Mouse (Mus musculus): ENCODE data around the gene Siah1a. TPM values are rescaled to one million over a fixed set of nuclear protein-coding genes. Genes with fewer than 3 reads are reported as not detected.
A peak's percentile ranks its signal among the peaks of the same experiment; 100 is the strongest.

Gene Siah1a
- polyA plus RNA-seq, 1 experiment from 2014 or later = 26.3 TPM

GRCm38 (mm10) chr8:86749842-86750241 lies 4.1 kb upstream of the Siah1a start:
- H3K4me2 ChIP-seq (replicated peaks; ENCODE audit: low read depth) = no peak overlapping the region
- H3K9me3 ChIP-seq (ENCODE audit: control insufficient read depth) = no peaks in the 10 kb centered on the region
- no peak overlapping the region for H3K27ac ChIP-seq (ENCODE audit: low read depth, low read length)
- H3K36me3 ChIP-seq (ENCODE audit: control insufficient read depth, insufficient read depth) = no peaks in the 10 kb centered on the region
- no peak for ATAC-seq
- H3K4me3 ChIP-seq (ENCODE audit: low read depth, low read length) = no peak overlapping the region
- TF ChIP-seq CTCF (IDR thresholded peaks at IDR 0.05; ENCODE audit: low read depth) = no peak
- H3K27me3 ChIP-seq (replicated peaks; ENCODE audit: control insufficient read depth, insufficient read depth, low read length) = no peaks in the 10 kb centered on the region
- 57% methylated on average over 2 of the region's 2 CpGs for WGBS
- H3K4me1 ChIP-seq (replicated peaks; ENCODE audit: control insufficient read depth, insufficient read depth, low read length) = peaks cover 6% of the 10 kb centered on the region; the same call in 1 of the 2 replicates
- no peak overlapping the region for H3K9ac ChIP-seq (ENCODE audit: low read depth, low read length)

- TF ChIP-seq CTCF (IDR thresholded peaks at IDR 0.05; ENCODE audit: low read depth) = no peak
- Histone ChIP-seq H3K27ac (ENCODE audit: low read depth, low read length) (no peak overlapping the region), H3K4me3 (ENCODE audit: low read depth, low read length) (peak overlapping the region; percentile 92), H3K4me2 (replicated peaks; ENCODE audit: low read depth) (peak overlapping the region; percentile 88), H3K9me3 (ENCODE audit: control insufficient read depth) (no peaks in the 10 kb centered on the region), H3K4me1 (replicated peaks; ENCODE audit: control insufficient read depth, insufficient read depth, low read length) (peaks cover 10% of the 10 kb centered on the region; the same call in 1 of the 2 replicates), H3K9ac (ENCODE audit: low read depth, low read length) (peak overlapping the region; percentile 99; the same call in 1 of the 2 replicates), H3K27me3 (replicated peaks; ENCODE audit: control insufficient read depth, insufficient read depth, low read length) (no peaks in the 10 kb centered on the region), H3K36me3 (ENCODE audit: control insufficient read depth, insufficient read depth) (no peaks in the 10 kb centered on the region)
- no peak for ATAC-seq
- 6% methylated on average over 11 of the region's 11 CpGs for WGBS
Observed at GRCm38 (mm10) chr8:86746511-86746910, 777 bp upstream of the Siah1a start.

DNA sequence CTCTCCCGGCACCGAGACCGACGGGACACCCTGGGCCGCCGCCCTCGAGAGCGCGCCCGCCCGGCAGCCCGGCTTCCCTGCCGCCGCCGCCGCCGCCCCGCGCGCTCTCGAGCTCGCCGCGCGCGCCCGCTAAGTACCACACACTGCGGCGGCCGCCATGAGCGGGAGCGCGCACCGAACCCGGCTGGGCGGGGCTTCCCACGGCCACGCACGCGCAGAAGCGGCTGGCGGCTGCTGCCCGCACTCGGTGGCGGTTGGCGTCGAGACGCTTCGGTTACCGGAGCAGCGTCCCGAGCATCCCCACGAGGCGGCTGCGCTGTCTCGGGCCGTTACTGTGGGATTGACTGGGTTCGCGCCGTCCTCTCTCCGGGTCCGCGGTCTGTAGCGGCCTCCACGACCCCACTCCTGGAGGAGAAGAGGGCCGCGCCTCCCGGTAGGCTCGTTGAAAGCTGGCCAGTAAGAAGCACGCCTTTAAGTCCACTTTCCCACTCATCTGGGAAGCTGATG lies 254 bp upstream of the Siah1a start:
- peak overlapping the region; percentile 88 for H3K4me2 ChIP-seq (replicated peaks; ENCODE audit: low read depth)
- H3K36me3 ChIP-seq (ENCODE audit: control insufficient read depth, insufficient read depth) = no peaks in the 10 kb centered on the region
- peak overlapping the region; percentile 99 for H3K9ac ChIP-seq (ENCODE audit: low read depth, low read length)
- ATAC-seq = peak; percentile 93
- H3K27me3 ChIP-seq (replicated peaks; ENCODE audit: control insufficient read depth, insufficient read depth, low read length) = no peaks in the 10 kb centered on the region
- no peaks in the 10 kb centered on the region for H3K9me3 ChIP-seq (ENCODE audit: control insufficient read depth)
- under 1% methylated on average over 69 of the region's 70 CpGs for WGBS
- H3K4me3 ChIP-seq (ENCODE audit: low read depth, low read length) = peak overlapping the region; percentile 92
- peak overlapping the region; percentile 99 for H3K27ac ChIP-seq (ENCODE audit: low read depth, low read length)
- TF ChIP-seq CTCF (IDR thresholded peaks at IDR 0.05; ENCODE audit: low read depth) = 0 out of 2 replicates have a peak, but pooled peaks have one; percentile 25
- H3K4me1 ChIP-seq (replicated peaks; ENCODE audit: control insufficient read depth, insufficient read depth, low read length) = peaks cover 10% of the 10 kb centered on the region; the same call in 1 of the 2 replicates

GRCm38 (mm10) chr8:86744313-86745220 lies 1.2 kb downstream of the Siah1a start:
- ATAC-seq = no peak
- H3K9ac ChIP-seq (ENCODE audit: low read depth, low read length) = peak overlapping the region; percentile 99
- peaks cover 10% of the 10 kb centered on the region; the same call in 1 of the 2 replicates for H3K4me1 ChIP-seq (replicated peaks; ENCODE audit: control insufficient read depth, insufficient read depth, low read length)
- no peaks in the 10 kb centered on the region for H3K36me3 ChIP-seq (ENCODE audit: control insufficient read depth, insufficient read depth)
- no peak for TF ChIP-seq CTCF (IDR thresholded peaks at IDR 0.05; ENCODE audit: low read depth)
- H3K4me2 ChIP-seq (replicated peaks; ENCODE audit: low read depth) = peak overlapping the region; percentile 88
- peak overlapping the region; percentile 99 for H3K27ac ChIP-seq (ENCODE audit: low read depth, low read length)
- H3K9me3 ChIP-seq (ENCODE audit: control insufficient read depth) = no peaks in the 10 kb centered on the region
- WGBS = 13% methylated on average over 18 of the region's 18 CpGs
- peak overlapping the region; percentile 92 for H3K4me3 ChIP-seq (ENCODE audit: low read depth, low read length)
- no peaks in the 10 kb centered on the region for H3K27me3 ChIP-seq (replicated peaks; ENCODE audit: control insufficient read depth, insufficient read depth, low read length)

GRCm38 (mm10) chr8:86742605-86743345 lies 3.0 kb downstream of the Siah1a start:
- H3K27me3 ChIP-seq (replicated peaks; ENCODE audit: control insufficient read depth, insufficient read depth, low read length) = no peaks in the 10 kb centered on the region
- no peaks in the 10 kb centered on the region for H3K9me3 ChIP-seq (ENCODE audit: control insufficient read depth)
- no peak for TF ChIP-seq CTCF (IDR thresholded peaks at IDR 0.05; ENCODE audit: low read depth)
- ATAC-seq = no peak
- H3K4me1 ChIP-seq (replicated peaks; ENCODE audit: control insufficient read depth, insufficient read depth, low read length) = peaks cover 10% of the 10 kb centered on the region
- no peak overlapping the region for H3K4me3 ChIP-seq (ENCODE audit: low read depth, low read length)
- no peaks in the 10 kb centered on the region for H3K36me3 ChIP-seq (ENCODE audit: control insufficient read depth, insufficient read depth)
- WGBS = 86% methylated on average over 7 of the region's 7 CpGs
- no peak overlapping the region for H3K4me2 ChIP-seq (replicated peaks; ENCODE audit: low read depth)
- no peak overlapping the region for H3K27ac ChIP-seq (ENCODE audit: low read depth, low read length)
- H3K9ac ChIP-seq (ENCODE audit: low read depth, low read length) = no peak overlapping the region

DNA sequence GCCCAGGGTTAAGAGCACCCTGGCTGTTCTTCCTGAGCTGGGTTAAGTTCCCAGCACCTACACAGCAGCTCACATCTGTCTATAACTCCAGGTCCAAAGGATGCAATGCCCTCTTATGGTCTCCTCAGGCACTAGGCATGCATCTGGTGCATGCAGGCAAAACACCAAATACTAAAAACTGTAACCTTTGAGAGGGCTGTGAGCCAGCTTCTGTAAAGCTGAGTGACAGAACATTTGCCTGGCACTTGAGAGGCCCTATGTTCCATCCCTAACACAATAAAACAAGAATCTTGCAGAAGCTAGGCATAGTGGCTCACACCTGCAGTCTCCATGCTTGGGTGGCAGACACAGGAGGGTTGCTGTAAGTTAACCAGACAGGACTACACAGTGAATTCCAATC lies 4.1 kb downstream of the Siah1a start:
- no peak overlapping the region for H3K9ac ChIP-seq (ENCODE audit: low read depth, low read length)
- ATAC-seq = no peak
- no peak overlapping the region for H3K27ac ChIP-seq (ENCODE audit: low read depth, low read length)
- no peak overlapping the region for H3K4me3 ChIP-seq (ENCODE audit: low read depth, low read length)
- no peak for TF ChIP-seq CTCF (IDR thresholded peaks at IDR 0.05; ENCODE audit: low read depth)
- H3K27me3 ChIP-seq (replicated peaks; ENCODE audit: control insufficient read depth, insufficient read depth, low read length) = no peaks in the 10 kb centered on the region
- H3K36me3 ChIP-seq (ENCODE audit: control insufficient read depth, insufficient read depth) = no peaks in the 10 kb centered on the region
- no peak overlapping the region for H3K4me2 ChIP-seq (replicated peaks; ENCODE audit: low read depth)
- H3K4me1 ChIP-seq (replicated peaks; ENCODE audit: control insufficient read depth, insufficient read depth, low read length) = peaks cover 6% of the 10 kb centered on the region
- H3K9me3 ChIP-seq (ENCODE audit: control insufficient read depth) = no peaks in the 10 kb centered on the region
